Mouse (Mus musculus) lung, embryonic 15.5 days (tissue): ENCODE results near the gene G0s2. TPM values are rescaled to one million over a fixed set of nuclear protein-coding genes. Genes with fewer than 3 reads are reported as not detected.

Experiments used
- ATAC-seq: fragments of 200-750 bp; cut with Nextera tagmentation; 2 replicates; pipeline ENCODE4 v1.8.0; 2017; ENCODE audit warnings: moderate number of reproducible peaks, borderline replicate concordance; ENCODE audit not compliant: low FRiP score, low TSS enrichment; ENCODE audit errors: extremely low read depth
- H3K27ac ChIP-seq: fragments of 300-500 bp; sonication (generic); 2 replicates; pipeline ENCODE4 v1.5.1; 2015; ENCODE audit warnings: moderate library complexity, mild to moderate bottlenecking, inconsistent platforms
- H3K27me3 ChIP-seq: fragments of 300-500 bp; sonication (generic); 2 replicates; pipeline ENCODE4 v1.6.1; 2015; ENCODE audit warnings: inconsistent platforms
- H3K36me3 ChIP-seq: fragments of 300-500 bp; sonication (generic); 2 replicates; pipeline ENCODE4 v1.6.1; 2015; ENCODE audit warnings: inconsistent platforms
- H3K4me1 ChIP-seq: fragments of 300-500 bp; sonication (generic); 2 replicates; pipeline ENCODE4 v1.6.1; 2015; ENCODE audit warnings: inconsistent platforms
- H3K4me2 ChIP-seq: fragments of 300-500 bp; sonication (generic); 2 replicates; pipeline ENCODE4 v1.6.1; 2015; ENCODE audit warnings: inconsistent platforms, mild to moderate bottlenecking, moderate library complexity
- H3K4me3 ChIP-seq: fragments of 300-500 bp; sonication (generic); 2 replicates; pipeline ENCODE4 v1.5.1; 2015; ENCODE audit warnings: mild to moderate bottlenecking, inconsistent platforms
- H3K9ac ChIP-seq: fragments of 300-500 bp; sonication (generic); 2 replicates; pipeline ENCODE4 v1.6.1; 2015; ENCODE audit warnings: inconsistent platforms
- H3K9me3 ChIP-seq: fragments of 300-500 bp; sonication (generic); 2 replicates; pipeline ENCODE4 v1.6.1; 2016; ENCODE audit warnings: inconsistent platforms
- WGBS: fragments of 180-500 bp; shearing (Covaris S2); methylation state at CpG from one replicate; pipeline ENCODE4 v1.1.7; 2015; 5-methylcytosine and 5-hydroxymethylcytosine counted together
- polyA plus RNA-seq: library from polyadenylated mRNA; unstranded; fragments of >200 nt; fragmentation: Nextera tagmentation; extraction: Ambion mirVana; gene quantifications from 2 replicates; pipeline ENCODE4 v1.2.1, GENCODE M21; 2015

G0s2 gene
- polyA plus RNA-seq, 1 experiment from 2014 or later = 169 TPM

DNA sequence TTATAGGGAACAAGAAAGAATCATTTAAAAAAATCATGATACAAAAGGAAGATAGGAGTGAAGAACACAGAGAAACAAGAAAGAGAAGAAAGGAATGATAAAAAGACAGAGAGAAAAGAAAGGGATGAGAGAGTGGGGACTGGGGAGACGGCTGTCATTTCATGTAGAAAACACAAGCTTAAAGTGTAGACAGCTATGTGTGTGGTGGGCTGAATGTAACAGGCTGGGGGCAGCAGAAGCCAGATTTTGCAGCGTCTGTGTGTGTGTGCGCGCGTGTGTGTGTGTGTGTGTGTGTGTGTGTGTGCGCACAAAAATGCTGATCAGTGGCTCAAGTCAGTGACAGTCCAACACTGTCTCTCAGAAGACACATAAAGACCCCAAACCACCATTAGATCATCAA, 28.8 kb downstream of the G0s2 start:
- ATAC-seq = no peak
- Histone ChIP-seq H3K27me3 (no peaks in the 10 kb centered on the region), H3K4me2 (no peak overlapping the region), H3K9me3 (no peaks in the 10 kb centered on the region), H3K4me3 (no peak overlapping the region), H3K4me1 (peaks cover 11% of the 10 kb centered on the region; the same call in 1 of the 2 replicates), H3K36me3 (no peaks in the 10 kb centered on the region), H3K27ac (no peak overlapping the region), H3K9ac (no peak overlapping the region)
- 78% methylated on average over 6 of the region's 6 CpGs for WGBS

DNA sequence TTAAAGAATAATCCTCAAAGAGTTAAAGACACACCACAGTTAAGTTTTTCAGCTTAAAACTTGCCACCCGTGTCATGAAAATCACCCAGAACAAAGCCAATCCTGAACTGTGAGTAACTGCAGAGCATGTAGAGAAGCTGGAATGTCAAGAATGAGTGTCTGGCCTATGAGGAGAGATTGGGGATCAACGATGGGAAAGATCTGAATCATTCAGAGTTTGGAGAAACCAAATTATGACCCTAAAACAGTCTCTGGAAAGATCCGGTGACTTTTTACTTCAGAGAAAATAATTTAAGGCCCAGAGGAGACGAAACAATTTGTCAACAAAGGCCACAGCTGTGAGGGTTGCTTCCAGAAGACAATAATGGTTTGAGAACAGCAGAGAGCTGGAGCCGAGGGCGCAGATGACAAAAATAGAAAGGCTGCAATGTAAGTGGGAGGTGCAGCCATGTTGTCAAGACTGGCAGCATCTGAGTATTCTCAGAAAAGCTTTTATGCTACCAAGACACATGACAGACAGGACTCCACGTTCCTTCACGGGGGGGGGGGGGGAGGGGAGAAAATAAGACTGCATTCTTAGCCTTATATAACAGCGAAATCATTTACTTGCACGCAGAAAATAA, 29.3 kb downstream of the G0s2 start:
- WGBS = 49% methylated on average over 10 of the region's 10 CpGs
- ATAC-seq = no peak

DNA sequence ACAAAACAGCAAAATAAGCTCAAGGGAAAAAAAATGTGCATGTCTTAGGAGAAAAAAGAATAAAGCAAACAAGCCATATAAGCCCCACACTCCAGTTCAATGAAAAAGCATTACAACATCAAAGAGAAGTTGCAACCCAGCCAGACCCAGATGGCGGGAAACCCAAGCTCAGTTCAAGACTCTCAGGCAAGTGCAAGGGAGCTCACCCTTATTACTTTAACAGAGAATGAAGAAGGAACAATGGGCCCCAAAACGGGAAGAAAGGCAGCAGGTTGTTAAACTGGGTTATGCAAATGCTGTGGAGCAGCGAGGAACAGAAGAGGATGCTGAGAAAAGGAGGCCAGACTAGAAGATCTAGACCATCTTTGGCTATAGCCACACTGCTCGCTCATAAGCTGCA, 30.2 kb downstream of the G0s2 start:
- ATAC-seq = peak; percentile 54; the same call in 1 of the 2 replicates
- 69% methylated on average over 4 of the region's 4 CpGs for WGBS
- Histone ChIP-seq H3K27me3 (no peaks in the 10 kb centered on the region), H3K4me1 (peaks cover 11% of the 10 kb centered on the region; the same call in 1 of the 2 replicates), H3K4me2 (no peak overlapping the region), H3K9ac (no peak overlapping the region), H3K27ac (peak overlapping the region; percentile 53), H3K36me3 (no peaks in the 10 kb centered on the region), H3K4me3 (no peak overlapping the region), H3K9me3 (no peaks in the 10 kb centered on the region)

More for the DNA sequence above, 29.3 kb downstream of the G0s2 start:
- no peaks in the 10 kb centered on the region for H3K36me3 ChIP-seq
- no peak overlapping the region for H3K9ac ChIP-seq
- no peak overlapping the region for H3K4me3 ChIP-seq
- no peaks in the 10 kb centered on the region for H3K27me3 ChIP-seq
- H3K27ac ChIP-seq = no peak overlapping the region
- no peaks in the 10 kb centered on the region for H3K9me3 ChIP-seq
- peaks cover 11% of the 10 kb centered on the region; the same call in 1 of the 2 replicates for H3K4me1 ChIP-seq
- H3K4me2 ChIP-seq = no peak overlapping the region

DNA sequence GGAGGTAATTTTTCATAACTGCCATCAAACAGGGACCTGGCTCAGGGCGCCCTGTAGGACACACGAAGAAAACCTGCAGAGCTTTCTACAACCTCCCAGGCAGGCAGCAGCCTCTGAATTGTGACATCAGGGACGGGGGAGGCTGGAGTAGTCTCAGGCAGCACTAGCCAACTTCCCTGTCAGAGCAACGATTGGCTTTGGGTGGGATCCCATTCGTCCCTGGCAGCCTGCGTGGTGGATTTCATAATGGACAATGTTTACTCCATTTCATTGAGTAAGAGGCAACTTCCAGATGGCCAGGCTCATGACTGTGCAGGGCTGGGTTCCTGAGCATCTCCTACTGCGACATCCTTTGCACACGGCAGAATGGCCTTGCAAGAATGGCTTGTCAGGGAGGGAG, 30.8 kb downstream of the G0s2 start:
- 50% methylated on average over 8 of the region's 8 CpGs for WGBS
- ATAC-seq = peak; percentile 94
- Histone ChIP-seq H3K9ac (no peak overlapping the region), H3K4me3 (no peak overlapping the region), H3K27ac (peak overlapping the region; percentile 53), H3K4me2 (no peak overlapping the region), H3K4me1 (peaks cover 11% of the 10 kb centered on the region; the same call in 1 of the 2 replicates), H3K36me3 (no peaks in the 10 kb centered on the region), H3K9me3 (no peaks in the 10 kb centered on the region), H3K27me3 (no peaks in the 10 kb centered on the region)

DNA sequence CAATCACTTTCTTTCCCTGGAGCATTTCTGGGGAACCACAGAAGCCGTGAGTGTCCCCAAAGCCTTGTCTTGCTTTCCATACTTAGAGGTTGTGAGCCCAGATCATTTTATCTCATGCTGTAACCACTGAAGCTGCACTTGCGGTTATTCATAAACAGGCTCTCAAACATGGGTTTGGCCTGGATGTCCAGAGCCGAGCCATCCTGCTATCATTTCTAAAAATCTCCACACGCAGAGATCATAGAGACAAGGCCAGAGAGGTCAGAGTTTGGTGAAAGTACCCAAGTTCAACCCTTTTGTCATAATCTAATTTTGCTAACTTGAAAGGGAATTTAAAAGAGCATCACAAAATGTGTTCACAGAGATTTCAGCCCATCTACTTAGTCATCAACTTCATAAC, 31.6 kb downstream of the G0s2 start:
- no peak overlapping the region for H3K27ac ChIP-seq

DNA sequence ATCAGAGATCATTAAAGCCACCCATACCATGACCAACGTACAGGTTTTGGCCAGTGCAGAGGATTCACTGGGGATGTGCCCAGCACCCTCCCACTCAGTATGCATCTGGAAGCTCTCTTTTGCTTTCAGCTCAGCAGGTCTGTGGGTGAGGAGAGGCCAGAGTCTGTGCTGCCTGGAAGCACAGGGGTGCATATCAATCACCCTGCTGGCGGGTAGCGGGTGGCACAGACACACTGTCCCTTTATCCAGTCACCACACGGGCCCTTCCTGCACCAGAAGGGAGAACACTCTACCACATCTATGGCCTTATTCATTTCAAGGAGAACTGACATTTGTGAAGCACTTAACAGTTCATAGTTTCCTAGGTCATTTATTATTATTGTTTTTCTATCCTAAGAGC, 34.6 kb downstream of the G0s2 start:
- Histone ChIP-seq H3K36me3 (no peaks in the 10 kb centered on the region), H3K27ac (no peak overlapping the region), H3K4me2 (no peak overlapping the region), H3K9ac (no peak overlapping the region), H3K9me3 (no peaks in the 10 kb centered on the region), H3K4me1 (peaks cover 7% of the 10 kb centered on the region; the same call in 1 of the 2 replicates), H3K4me3 (no peak overlapping the region), H3K27me3 (no peaks in the 10 kb centered on the region)
- ATAC-seq = no peak
- WGBS = 48% methylated on average over 4 of the region's 4 CpGs

More for the DNA sequence above, 31.6 kb downstream of the G0s2 start:
- ATAC-seq = no peak
- peaks cover 11% of the 10 kb centered on the region; the same call in 1 of the 2 replicates for H3K4me1 ChIP-seq
- H3K4me2 ChIP-seq = no peak overlapping the region
- H3K36me3 ChIP-seq = no peaks in the 10 kb centered on the region
- no peaks in the 10 kb centered on the region for H3K27me3 ChIP-seq
- 86% methylated on average over 4 of the region's 4 CpGs for WGBS
- H3K9me3 ChIP-seq = no peaks in the 10 kb centered on the region
- no peak overlapping the region for H3K4me3 ChIP-seq
- no peak overlapping the region for H3K9ac ChIP-seq

DNA sequence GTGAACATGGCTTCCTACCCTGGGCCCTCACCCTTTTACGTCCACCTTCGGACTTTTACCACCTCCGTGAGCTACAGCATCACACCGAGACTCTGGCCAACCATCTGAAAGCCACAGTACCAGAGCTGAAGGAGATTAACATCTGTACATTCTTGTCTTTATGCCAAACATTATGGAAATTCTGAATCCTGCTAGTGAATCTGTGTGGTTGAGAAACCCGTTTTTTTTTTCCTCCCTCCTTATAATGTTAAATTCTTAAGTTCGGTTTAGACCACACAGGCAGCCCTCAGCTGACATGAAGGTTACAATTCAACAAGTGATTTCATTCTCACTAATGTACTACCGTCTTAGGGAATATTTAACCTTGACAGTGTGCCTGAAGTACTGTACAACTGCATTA, 38.1 kb downstream of the G0s2 start:
- 66% methylated on average over 7 of the region's 7 CpGs for WGBS
- H3K36me3 ChIP-seq = no peaks in the 10 kb centered on the region
- no peaks in the 10 kb centered on the region for H3K9me3 ChIP-seq
- H3K27ac ChIP-seq = no peak overlapping the region
- H3K9ac ChIP-seq = no peak overlapping the region
- ATAC-seq = no peak
- peaks cover 13% of the 10 kb centered on the region; the same call in 1 of the 2 replicates for H3K4me1 ChIP-seq
- no peak overlapping the region for H3K4me2 ChIP-seq
- H3K4me3 ChIP-seq = no peak overlapping the region
- H3K27me3 ChIP-seq = no peaks in the 10 kb centered on the region

DNA sequence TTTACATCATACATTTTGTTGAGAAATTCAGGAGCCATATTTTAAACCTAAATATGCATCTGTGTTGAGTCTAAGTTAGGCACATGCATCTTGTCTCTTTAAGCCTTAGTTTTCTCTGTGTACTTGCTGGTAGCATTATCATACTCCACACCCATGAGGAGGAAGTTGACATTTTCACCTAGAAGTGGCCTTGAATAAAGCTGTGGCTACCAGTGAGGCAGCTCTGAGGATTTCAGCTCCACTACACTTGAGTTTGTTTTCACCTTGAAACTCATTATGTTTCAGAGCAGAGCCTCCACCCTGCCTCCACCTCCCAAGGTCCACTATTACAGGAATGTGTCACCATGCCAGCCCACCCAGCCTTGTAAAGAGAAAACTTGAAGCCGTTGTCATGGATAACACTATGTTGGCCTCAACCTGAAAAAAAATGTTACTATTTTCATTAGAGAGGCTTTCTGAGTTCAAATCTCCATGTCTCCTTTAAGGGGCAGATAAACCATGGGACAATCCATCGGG, 38.8 kb downstream of the G0s2 start:
- ATAC-seq = no peak
- peaks cover 16% of the 10 kb centered on the region; the same call in 1 of the 2 replicates for H3K4me1 ChIP-seq
- H3K9me3 ChIP-seq = no peaks in the 10 kb centered on the region
- no peak overlapping the region for H3K4me2 ChIP-seq
- 83% methylated on average over 2 of the region's 2 CpGs for WGBS
- no peak overlapping the region for H3K4me3 ChIP-seq
- no peak overlapping the region for H3K27ac ChIP-seq
- no peaks in the 10 kb centered on the region for H3K36me3 ChIP-seq
- no peaks in the 10 kb centered on the region for H3K27me3 ChIP-seq
- H3K9ac ChIP-seq = no peak overlapping the region

DNA sequence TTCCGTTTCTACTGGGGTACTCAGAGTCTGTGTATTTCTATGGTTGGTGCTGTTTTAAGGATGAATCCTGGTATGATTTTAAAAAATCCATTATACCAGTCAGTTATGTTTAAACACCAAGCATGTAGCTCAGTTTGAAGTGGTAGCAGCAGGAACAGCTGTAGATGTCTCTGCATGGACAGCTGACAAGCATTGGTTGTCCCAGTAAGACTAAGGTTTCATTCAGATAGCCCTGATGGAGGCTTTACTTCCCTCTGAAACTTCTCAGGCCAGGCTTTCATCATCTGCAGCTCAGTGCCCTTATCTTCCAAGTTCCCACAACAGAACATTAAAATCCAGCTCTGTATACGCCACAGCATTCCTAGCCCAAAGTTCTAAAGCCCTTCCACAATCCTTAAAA, 40.3 kb downstream of the G0s2 start:
- WGBS = 83% methylated on average over 2 of the region's 2 CpGs
- peaks cover 16% of the 10 kb centered on the region; the same call in 1 of the 2 replicates for H3K4me1 ChIP-seq

DNA sequence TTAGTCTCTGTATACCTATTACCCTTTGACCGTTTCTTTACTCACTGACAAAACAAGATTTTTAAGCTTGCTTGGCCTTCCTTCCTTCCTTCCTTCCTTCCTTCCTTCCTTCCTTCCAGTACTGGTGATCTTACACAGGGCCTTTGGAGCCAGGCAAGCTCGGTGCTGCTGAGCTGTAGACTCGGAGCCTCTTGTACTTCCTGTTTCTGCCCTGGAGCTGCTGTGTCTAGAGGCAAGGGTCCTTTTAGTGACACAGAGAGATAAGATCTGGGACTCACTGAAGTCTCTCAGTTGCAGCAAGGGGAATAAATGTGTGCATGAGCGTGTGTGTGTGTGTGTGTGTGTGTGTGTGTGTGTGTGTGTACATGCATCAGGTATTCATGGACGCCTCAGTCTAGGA, 42.1 kb downstream of the G0s2 start:
- Histone ChIP-seq H3K27ac (peak overlapping the region; percentile 65), H3K9ac (no peak overlapping the region), H3K4me3 (no peak overlapping the region), H3K4me2 (no peak overlapping the region), H3K36me3 (no peaks in the 10 kb centered on the region), H3K4me1 (peaks cover 18% of the 10 kb centered on the region; the same call in 1 of the 2 replicates), H3K27me3 (no peaks in the 10 kb centered on the region), H3K9me3 (no peaks in the 10 kb centered on the region)
- no peak for ATAC-seq
- 34% methylated on average over 5 of the region's 5 CpGs for WGBS

More for the DNA sequence above, 40.3 kb downstream of the G0s2 start:
- no peak for ATAC-seq
- no peaks in the 10 kb centered on the region for H3K27me3 ChIP-seq
- no peaks in the 10 kb centered on the region for H3K9me3 ChIP-seq
- H3K9ac ChIP-seq = no peak overlapping the region
- no peak overlapping the region for H3K4me3 ChIP-seq
- no peak overlapping the region for H3K27ac ChIP-seq
- H3K36me3 ChIP-seq = no peaks in the 10 kb centered on the region
- no peak overlapping the region for H3K4me2 ChIP-seq

DNA sequence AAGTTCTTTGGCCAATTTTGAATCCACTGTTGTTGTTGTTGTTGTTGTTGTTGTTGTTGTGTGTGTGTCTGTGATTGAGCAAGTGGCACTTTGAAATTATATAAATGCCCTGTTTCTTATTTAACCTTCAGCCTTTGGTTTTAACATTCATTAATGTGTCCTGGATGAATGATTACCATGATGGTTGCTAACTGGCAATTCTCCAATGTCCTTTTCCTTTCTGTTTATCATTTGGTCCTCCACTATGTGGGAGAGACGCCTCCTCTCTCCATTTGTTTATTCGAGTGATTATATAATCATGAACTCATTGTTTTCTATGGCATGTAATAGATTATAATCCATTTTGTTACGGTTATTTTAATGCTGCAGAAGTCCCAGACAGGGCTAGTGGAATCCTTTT, 42.5 kb downstream of the G0s2 start:
- no peaks in the 10 kb centered on the region for H3K36me3 ChIP-seq
- 29% methylated on average over 3 of the region's 3 CpGs for WGBS
- H3K27me3 ChIP-seq = no peaks in the 10 kb centered on the region
- H3K9ac ChIP-seq = no peak overlapping the region
- 0 out of 2 replicates have a peak, but pooled peaks have one; percentile 55 for ATAC-seq
- H3K27ac ChIP-seq = peak overlapping the region; percentile 65
- no peak overlapping the region for H3K4me3 ChIP-seq
- no peaks in the 10 kb centered on the region for H3K9me3 ChIP-seq
- H3K4me2 ChIP-seq = no peak overlapping the region
- H3K4me1 ChIP-seq = peaks cover 18% of the 10 kb centered on the region; the same call in 1 of the 2 replicates

DNA sequence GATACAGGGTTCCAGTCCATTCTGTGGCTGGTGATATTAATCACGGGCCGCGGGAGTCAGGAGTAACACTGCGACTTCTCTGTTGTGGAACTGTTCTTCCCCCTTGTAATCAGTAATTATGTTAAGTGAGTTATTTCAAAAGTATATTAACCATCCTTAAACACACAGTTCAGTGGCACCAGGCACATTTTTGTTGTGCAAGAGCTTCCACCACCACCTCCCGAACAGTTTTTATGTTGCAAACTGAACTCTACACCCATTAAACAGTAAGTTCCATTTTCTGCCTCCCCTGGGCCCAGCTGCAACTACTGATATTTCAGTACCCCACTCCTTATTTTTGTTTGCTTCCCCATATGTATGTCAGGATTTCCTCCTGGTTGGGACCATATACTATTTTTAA, 43.4 kb downstream of the G0s2 start:
- no peak for ATAC-seq
- Histone ChIP-seq H3K9ac (no peak overlapping the region), H3K4me2 (no peak overlapping the region), H3K27ac (no peak overlapping the region), H3K9me3 (no peaks in the 10 kb centered on the region), H3K27me3 (no peaks in the 10 kb centered on the region), H3K36me3 (no peaks in the 10 kb centered on the region), H3K4me1 (peaks cover 18% of the 10 kb centered on the region; the same call in 1 of the 2 replicates), H3K4me3 (no peak overlapping the region)
- 78% methylated on average over 5 of the region's 5 CpGs for WGBS
